Mouse (Mus musculus): ENCODE measurements at regions not wholly inside any gene's neighbourhood (a gene's known extent, or its start where the extent isn't known, plus 50 kb on each side); places are given as distances from the start of the nearest gene placed in this dataset.

- no peak for TF ChIP-seq CTCF (conservative IDR thresholded peaks at IDR 0.05)
- no peak overlapping the region for H3K27ac ChIP-seq
- DNase-seq (ENCODE audit: low spot score in 2 of 2), result no peak
- H3K4me3 ChIP-seq, result no peak overlapping the region
Measured at GRCm38 (mm10) chr9:34143131-34143795, 342.4 kb upstream of the Kirrel3 start.

DNA sequence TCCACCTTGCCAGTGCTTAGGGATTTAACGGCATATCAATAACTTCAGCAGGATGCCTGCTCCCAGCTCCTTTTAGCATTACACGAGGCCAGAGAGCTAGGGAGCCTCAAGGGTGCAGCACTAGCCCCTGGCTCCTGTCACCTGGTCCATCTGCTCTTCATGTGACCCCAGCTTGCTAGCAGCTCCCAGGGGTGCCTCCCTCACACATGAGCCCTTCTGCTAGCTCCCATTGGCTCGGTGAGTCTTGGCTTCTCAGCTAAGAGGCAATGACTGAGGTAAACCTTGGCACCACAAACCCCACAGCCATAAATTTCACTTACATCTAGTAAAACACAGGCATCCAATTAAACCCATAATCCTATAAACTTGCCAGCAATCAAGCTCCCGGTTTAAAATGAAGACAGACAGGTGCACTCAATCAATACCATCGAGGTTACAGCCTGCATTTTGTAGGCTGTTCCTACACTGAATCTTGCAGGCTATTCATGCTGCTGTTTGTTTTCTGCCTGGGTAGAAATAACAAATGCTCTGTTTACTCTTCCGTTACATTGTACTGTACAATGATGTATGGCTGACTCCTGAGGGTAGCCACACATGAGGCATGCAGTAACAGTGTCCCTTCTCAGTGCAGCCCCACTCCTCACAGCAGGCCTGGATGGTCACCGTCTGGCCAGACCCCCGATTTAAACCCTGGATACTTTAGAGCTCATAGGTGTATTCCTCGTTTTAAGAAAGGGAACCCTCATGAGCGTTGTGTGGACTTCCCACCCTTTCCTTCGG lies 330.3 kb upstream of the Kirrel3 start:
- no peak overlapping the region for H3K27ac ChIP-seq
- no peak for DNase-seq (ENCODE audit: low spot score in 2 of 2)
- no peak overlapping the region for H3K4me3 ChIP-seq
- no peak for TF ChIP-seq CTCF (conservative IDR thresholded peaks at IDR 0.05)

- H3K27ac ChIP-seq, result no peak overlapping the region
- peak; percentile 15 to 29 for DNase-seq (ENCODE audit: low spot score in 2 of 2)
- TF ChIP-seq CTCF (conservative IDR thresholded peaks at IDR 0.05), result no peak
- no peak overlapping the region for H3K4me3 ChIP-seq
Measured at GRCm38 (mm10) chr9:34156581-34156980, 329.1 kb upstream of the Kirrel3 start.

- no peak for TF ChIP-seq CTCF (conservative IDR thresholded peaks at IDR 0.05)
- DNase-seq (ENCODE audit: low spot score in 2 of 2), result no peak
- no peak overlapping the region for H3K4me3 ChIP-seq
- H3K27ac ChIP-seq, result no peak overlapping the region
Measured at GRCm38 (mm10) chr9:34161119-34161518, 324.6 kb upstream of the Kirrel3 start.

DNA sequence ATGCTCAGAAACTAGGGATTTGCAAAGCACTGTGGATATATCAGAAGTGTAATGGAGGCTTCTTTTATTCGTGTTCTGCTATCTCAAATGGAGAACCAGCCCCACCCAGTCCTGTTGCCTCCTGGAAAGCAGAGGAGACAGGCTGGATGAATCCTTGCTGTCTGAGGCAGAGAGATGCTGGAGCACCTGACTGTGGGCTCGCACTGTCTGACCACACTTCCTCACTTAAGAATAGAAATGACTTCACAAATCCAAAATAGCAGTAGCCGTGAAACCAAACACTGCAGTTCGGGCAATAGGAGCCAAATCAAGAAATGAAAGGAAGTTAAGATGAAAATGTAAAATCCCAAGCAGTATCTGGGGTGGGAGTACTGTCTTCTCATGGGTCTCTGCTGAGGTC lies 299.4 kb upstream of the Kirrel3 start:
- no peak for DNase-seq (ENCODE audit: low spot score in 2 of 2)
- TF ChIP-seq CTCF (conservative IDR thresholded peaks at IDR 0.05), result no peak
- no peak overlapping the region for H3K4me3 ChIP-seq
- H3K27ac ChIP-seq, result no peak overlapping the region

DNA sequence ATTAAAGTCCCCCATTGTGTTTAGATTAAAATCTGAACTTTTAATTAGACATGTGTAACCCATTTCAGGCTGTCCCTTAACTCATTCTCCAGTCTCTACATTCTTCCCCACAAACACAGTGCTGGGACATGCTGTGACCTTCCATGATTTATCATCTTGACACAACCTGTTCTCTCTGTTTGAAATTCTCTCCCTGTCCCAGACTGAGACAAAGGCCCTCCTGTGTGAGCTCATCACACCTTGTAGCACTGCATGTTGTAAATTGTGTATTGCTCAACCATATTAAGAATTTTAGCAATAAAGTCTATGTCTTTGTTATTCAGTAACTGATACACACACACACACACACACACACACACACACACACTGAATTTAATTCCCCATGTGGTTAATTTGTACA lies 293.2 kb upstream of the Kirrel3 start:
- Histone ChIP-seq H3K4me3 (no peak overlapping the region), H3K27ac (no peak overlapping the region)
- TF ChIP-seq CTCF (conservative IDR thresholded peaks at IDR 0.05), result no peak
- no peak for DNase-seq (ENCODE audit: low spot score in 2 of 2)

GRCm38 (mm10) chr9:34202122-34202941 lies 283.4 kb upstream of the Kirrel3 start:
- no peak for TF ChIP-seq CTCF (conservative IDR thresholded peaks at IDR 0.05)
- Histone ChIP-seq H3K27ac (no peak overlapping the region), H3K4me3 (no peak overlapping the region)
- DNase-seq (ENCODE audit: low spot score in 2 of 2), result no peak

- H3K4me3 ChIP-seq, result no peak overlapping the region
- no peak for TF ChIP-seq CTCF (conservative IDR thresholded peaks at IDR 0.05)
- DNase-seq (ENCODE audit: low spot score in 2 of 2), result no peak
- H3K27ac ChIP-seq, result no peak overlapping the region
Measured at GRCm38 (mm10) chr9:34202942-34203551, 282.6 kb upstream of the Kirrel3 start.

DNA sequence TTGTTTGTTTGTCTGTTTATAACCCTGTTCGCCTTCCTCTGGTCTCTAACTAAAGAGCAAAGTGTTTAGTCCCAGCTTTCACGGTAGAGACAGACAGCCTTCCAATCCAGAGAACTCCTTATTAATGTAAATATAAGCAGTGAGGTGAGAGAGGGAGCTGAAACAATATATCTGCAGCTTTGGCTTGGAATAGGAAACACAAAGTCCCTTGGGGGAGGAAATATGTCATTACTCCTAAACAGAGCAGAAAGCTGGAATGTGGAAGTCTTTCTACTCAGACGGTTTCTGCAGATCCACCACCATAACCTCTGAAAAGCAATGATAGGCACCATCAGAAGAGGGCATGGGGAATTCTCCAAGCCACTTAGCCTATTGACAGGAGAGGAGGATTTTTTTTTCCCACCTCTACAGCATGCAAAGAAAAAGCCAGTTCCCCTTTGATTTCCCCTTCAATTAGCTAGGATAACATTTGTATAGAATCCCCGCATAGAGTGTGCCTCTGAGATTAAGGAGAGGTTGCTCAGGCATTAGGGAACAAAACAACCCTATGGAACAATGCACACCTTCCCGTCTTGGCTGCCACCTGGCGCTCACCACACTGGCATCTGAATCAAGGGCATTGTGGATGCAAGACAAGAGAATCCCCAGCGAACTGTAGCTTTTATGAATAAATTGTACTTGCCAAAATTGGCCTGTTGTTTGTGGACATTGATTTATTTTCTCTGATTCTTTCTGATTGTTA lies 281.9 kb upstream of the Kirrel3 start:
- no peak for TF ChIP-seq CTCF (conservative IDR thresholded peaks at IDR 0.05)
- DNase-seq (ENCODE audit: low spot score in 2 of 2), result no peak
- no peak overlapping the region for H3K4me3 ChIP-seq
- no peak overlapping the region for H3K27ac ChIP-seq

GRCm38 (mm10) chr9:34204479-34204878 lies 281.2 kb upstream of the Kirrel3 start:
- no peak for DNase-seq (ENCODE audit: low spot score in 2 of 2)
- no peak overlapping the region for H3K4me3 ChIP-seq
- TF ChIP-seq CTCF (conservative IDR thresholded peaks at IDR 0.05), result no peak

GRCm38 (mm10) chr9:34231561-34231960 lies 254.1 kb upstream of the Kirrel3 start:
- TF ChIP-seq CTCF (conservative IDR thresholded peaks at IDR 0.05), result no peak
- peak; percentile 20 to 71 for DNase-seq (ENCODE audit: low spot score in 2 of 2)
- Histone ChIP-seq H3K27ac (peak overlapping the region; percentile 72), H3K4me3 (no peak overlapping the region)

More at GRCm38 (mm10) chr9:34204479-34204878, 281.2 kb upstream of the Kirrel3 start:
- H3K27ac ChIP-seq, result no peak overlapping the region

- H3K27ac ChIP-seq, result no peak overlapping the region
- no peak for DNase-seq (ENCODE audit: low spot score in 2 of 2)
- no peak overlapping the region for H3K4me3 ChIP-seq
- no peak for TF ChIP-seq CTCF (conservative IDR thresholded peaks at IDR 0.05)
Measured at GRCm38 (mm10) chr9:34234734-34235133, 251.0 kb upstream of the Kirrel3 start.
